Mouse (Mus musculus) ES-E14 (cell line): ENCODE results near the gene Eid2. TPM values are rescaled to one million over a fixed set of nuclear protein-coding genes. Genes with fewer than 3 reads are reported as not detected.

Source experiments
- DNase-seq: peaks from one replicate; pipeline ENCODE4 v3.0.0-alpha.2; 2013; ENCODE audit warnings: low read depth, low spot score
- H3K27ac ChIP-seq: 2 replicates; pipeline ENCODE4 v1.5.1; 2012; ENCODE audit warnings: low read depth, mild to moderate bottlenecking, low read length, moderate library complexity, mixed read lengths; ENCODE audit not compliant: poor library complexity, insufficient read depth, severe bottlenecking
- H3K36me3 ChIP-seq: 2 replicates; pipeline ENCODE4 v1.6.1; 2012; ENCODE audit warnings: mild to moderate bottlenecking, low read length, moderate library complexity, mixed read lengths; ENCODE audit not compliant: control insufficient read depth, poor library complexity, insufficient read depth, severe bottlenecking
- H3K4me1 ChIP-seq, 2 experiments: fragments of 150-350 bp in 1 of 2; sonication (generic) in 1 of 2; 2 replicates each; pipeline ENCODE4 v1.6.1; 2012; ENCODE audit warnings: low read length in 2 of 2, mild to moderate bottlenecking in 1 of 2, mixed read lengths in 1 of 2; ENCODE audit not compliant: control insufficient read depth in 2 of 2, insufficient read depth in 2 of 2, poor library complexity in 1 of 2
- H3K4me3 ChIP-seq, 2 experiments: fragments of 150-350 bp in 1 of 2; sonication (generic) in 1 of 2; 2 replicates each; pipeline ENCODE4 v1.5.1; 2012; ENCODE audit warnings: low read length in 2 of 2, low read depth in 1 of 2, mild to moderate bottlenecking in 1 of 2, mixed read lengths in 1 of 2; ENCODE audit not compliant: insufficient read depth in 1 of 2, poor library complexity in 1 of 2, severe bottlenecking in 1 of 2
- H3K9ac ChIP-seq: 2 replicates; pipeline ENCODE4 v1.6.1; 2012; ENCODE audit warnings: low read depth, mild to moderate bottlenecking, low read length, mixed read lengths; ENCODE audit not compliant: poor library complexity, insufficient read depth, severe bottlenecking
- H3K9me3 ChIP-seq: fragments of 150-350 bp; sonication (generic); 2 replicates; pipeline ENCODE4 v1.6.1; 2012; ENCODE audit warnings: low read depth, mild to moderate bottlenecking, low read length; ENCODE audit not compliant: control insufficient read depth, insufficient read depth
- CHD2 ChIP-seq: IDR thresholded peaks from 2 replicates; pipeline ENCODE4 v1.6.1; 2014; ENCODE audit warnings: mild to moderate bottlenecking, low read depth, low read length, inconsistent platforms
- HCFC1 ChIP-seq: IDR thresholded peaks from 2 replicates; pipeline ENCODE4 v1.6.1; 2012; ENCODE audit warnings: low read length, inconsistent platforms, borderline replicate concordance; ENCODE audit not compliant: insufficient read depth
- MAFK ChIP-seq: IDR thresholded peaks from 2 replicates; pipeline ENCODE4 v1.6.1; 2014; ENCODE audit warnings: mild to moderate bottlenecking, low read depth, low read length, inconsistent platforms; ENCODE audit not compliant: insufficient read depth
- ZC3H11A ChIP-seq: IDR thresholded peaks from 2 replicates; pipeline ENCODE4 v1.6.1; 2012; ENCODE audit warnings: low read depth, mild to moderate bottlenecking, inconsistent platforms, low read length, borderline replicate concordance
- ZNF384 ChIP-seq: IDR thresholded peaks from 2 replicates; pipeline ENCODE4 v1.6.1; 2012; ENCODE audit warnings: low read depth, low read length, inconsistent platforms
- in situ Hi-C, 2 experiments: fragments of 600-800 bp; cut with MboI; formaldehyde crosslinking; loops; one replicate each; pipeline ENCODE4 v1.15.1; 2025; ENCODE audit warnings: low sequenced_read_pairs in 2 of 2, inconsistent platforms in 1 of 2; ENCODE audit not compliant: unreplicated experiment in 2 of 2
- total RNA-seq: library from RNA; depleted of rRNA; stranded (reverse); fragments of 300-350 nt; gene quantifications from 2 replicates; pipeline ENCODE4 v1.2.3, GENCODE M21; 2012

The Eid2 gene
- total RNA-seq, 1 experiment = 18.5 TPM

GRCm38 (mm10) chr7:28263786-28264185, 3.9 kb upstream of the Eid2 start:
- no peak overlapping the region for H3K9ac ChIP-seq
- H3K9me3 ChIP-seq = no peaks in the 10 kb centered on the region
- no peak for DNase-seq
- no peaks in the 10 kb centered on the region for H3K36me3 ChIP-seq
- H3K27ac ChIP-seq = no peak overlapping the region
- in situ Hi-C loops = loop anchor here in 1 of 2 experiments (10.0 kb wide), 1 partner anchor 59 kb away; no protein-coding TSS in a partner anchor
- no peak overlapping the region for H3K4me3 ChIP-seq
- H3K4me1 ChIP-seq = peaks cover 3 to 4% of the 10 kb centered on the region in 2 experiments; a peak in 2 of 4 replicates
- TF ChIP-seq CHD2 = no peak
- no peak for TF ChIP-seq ZC3H11A
- TF ChIP-seq MAFK = no peak
- no peak for TF ChIP-seq HCFC1
- no peak for TF ChIP-seq ZNF384

DNA sequence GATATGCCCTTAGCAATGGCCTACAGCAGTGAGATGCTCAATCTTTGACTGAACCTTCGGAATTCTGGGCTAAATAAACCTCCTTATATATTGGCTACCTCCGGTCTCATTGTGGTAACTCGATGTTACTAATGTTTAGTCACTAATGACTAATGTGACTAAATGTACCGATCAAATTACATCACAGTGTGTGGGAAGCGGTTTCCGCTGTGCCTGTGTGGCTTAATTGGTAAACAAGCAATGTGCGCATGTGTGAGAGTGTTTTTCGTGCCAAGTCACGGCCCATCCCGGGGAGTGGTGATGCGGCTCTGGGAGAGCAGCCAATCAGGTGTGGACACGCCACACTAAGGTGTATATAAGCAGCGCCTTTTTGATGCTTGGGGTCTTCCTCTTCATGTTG, 2.3 kb upstream of the Eid2 start:
- H3K4me3 ChIP-seq = no peak overlapping the region
- no peak for DNase-seq
- peaks cover 2% of the 10 kb centered on the region; the same call in 1 of the 2 replicates for H3K36me3 ChIP-seq
- TF ChIP-seq MAFK (no peak), HCFC1 (no peak), ZNF384 (no peak), CHD2 (no peak), ZC3H11A (no peak)
- H3K9ac ChIP-seq = no peak overlapping the region
- peaks cover 4 to 7% of the 10 kb centered on the region in 2 experiments; a peak in 3 of 4 replicates for H3K4me1 ChIP-seq
- no peaks in the 10 kb centered on the region for H3K9me3 ChIP-seq
- no peak overlapping the region for H3K27ac ChIP-seq
- in situ Hi-C loops = loop anchor here in 1 of 2 experiments (10.0 kb wide), 1 partner anchor 61 kb away; no protein-coding TSS in a partner anchor

GRCm38 (mm10) chr7:28268042-28268531, 406 bp downstream of the Eid2 start:
- Histone ChIP-seq H3K4me3 (peak overlapping the region; percentile 80 to 96), H3K27ac (peak overlapping the region; percentile 61), H3K36me3 (peaks cover 2% of the 10 kb centered on the region; the same call in 1 of the 2 replicates), H3K9ac (peak overlapping the region; percentile 99), H3K9me3 (no peaks in the 10 kb centered on the region), H3K4me1 (peaks cover 4 to 7% of the 10 kb centered on the region in 2 experiments; a peak in 3 of 4 replicates)
- TF ChIP-seq ZNF384 (no peak), MAFK (no peak), CHD2 (no peak), HCFC1 (no peak), ZC3H11A (no peak)
- in situ Hi-C loops = loop anchor here in 1 of 2 experiments (10.0 kb wide), 1 partner anchor 63 kb away; no protein-coding TSS in a partner anchor
- no peak for DNase-seq

DNA sequence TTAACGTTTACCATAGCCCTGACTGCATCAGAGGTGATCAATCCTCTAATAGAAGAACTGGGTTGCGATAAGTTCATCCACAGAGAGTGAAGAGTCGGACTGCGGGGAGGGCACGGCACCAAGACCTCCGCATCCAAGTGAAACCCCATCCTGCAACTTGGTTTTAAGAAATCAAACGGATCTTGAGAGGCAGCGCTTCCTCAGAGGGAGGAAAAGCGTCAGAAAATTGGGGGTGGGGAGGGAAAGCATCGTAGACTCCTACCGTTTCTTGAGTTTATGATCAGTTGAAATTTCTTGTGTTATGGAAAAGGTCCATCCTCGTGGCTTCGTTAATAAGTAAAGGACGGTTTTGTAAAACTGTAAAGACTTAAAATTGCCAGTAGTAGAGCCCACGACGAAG, 895 bp downstream of the Eid2 start:
- TF ChIP-seq ZNF384 (no peak), MAFK (no peak), HCFC1 (no peak), CHD2 (no peak), ZC3H11A (no peak)
- peaks cover 2% of the 10 kb centered on the region; the same call in 1 of the 2 replicates for H3K36me3 ChIP-seq
- H3K4me3 ChIP-seq = peak overlapping the region; percentile 80 to 96
- H3K9me3 ChIP-seq = no peaks in the 10 kb centered on the region
- peak overlapping the region; percentile 61 for H3K27ac ChIP-seq
- H3K9ac ChIP-seq = peak overlapping the region; percentile 99
- in situ Hi-C loops = loop anchor here in 1 of 2 experiments (10.0 kb wide), 1 partner anchor 64 kb away; no protein-coding TSS in a partner anchor
- DNase-seq = no peak
- H3K4me1 ChIP-seq = peaks cover 0 to 7% of the 10 kb centered on the region in 2 experiments; a peak in 2 of 4 replicates
